Mouse (Mus musculus) heart, postnatal 25 days (tissue): ENCODE measurements around the gene Slc25a5. TPM values are rescaled to one million over a fixed set of nuclear protein-coding genes. Genes with fewer than 3 reads are reported as not detected.

ENCODE experiments used
- DNase-seq: peaks from one replicate; pipeline ENCODE4 v3.0.0; 2022; ENCODE audit warnings: low spot score
- intact Hi-C: fragments of 180-260 bp; cut with DNase I; formaldehyde crosslinking; loops from one replicate; pipeline ENCODE4 v1.15.1; 2025
- total RNA-seq, 2 experiments: library from RNA; stranded (reverse); gene quantifications; 2 replicates each; pipeline ENCODE4 v1.2.3; 2021

Gene Slc25a5
- total RNA-seq, 2 experiments from 2014 or later = 473 to 488 TPM

DNA sequence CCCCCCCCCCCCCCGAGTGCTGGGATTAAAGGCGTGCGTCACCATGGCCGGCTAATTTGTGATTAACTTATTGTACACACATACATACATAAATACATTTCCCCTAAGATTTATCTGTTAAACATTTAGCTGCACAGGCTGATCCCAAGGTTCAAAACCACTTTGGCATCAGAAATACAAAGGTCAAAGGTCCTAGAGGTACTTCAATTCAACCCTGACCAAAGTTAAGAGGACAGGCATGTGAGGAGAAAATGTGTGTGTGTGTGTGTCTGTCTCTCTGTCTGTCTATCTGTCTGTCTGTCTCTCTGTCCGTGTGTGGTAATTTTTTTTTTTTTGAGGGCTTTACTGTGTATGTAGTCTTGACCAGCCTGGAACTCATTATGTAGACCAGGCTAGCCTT lies 31.4 kb downstream of the Slc25a5 start:
- intact Hi-C loops = loop anchor here (10.0 kb wide), 1 partner anchor 292 kb away; no protein-coding TSS in a partner anchor
- DNase-seq = no peak

GRCm38 (mm10) chrX:36830271-36830670 lies 34.8 kb downstream of the Slc25a5 start:
- intact Hi-C loops = loop anchor here (5.0 kb wide), 2 partner anchors 82 to 192 kb away; no protein-coding TSS in a partner anchor
- DNase-seq = no peak

GRCm38 (mm10) chrX:36831632-36832031 lies 36.2 kb downstream of the Slc25a5 start:
- intact Hi-C loops = loop anchor here (5.0 kb wide), 2 partner anchors 81 to 191 kb away; no protein-coding TSS in a partner anchor
- no peak for DNase-seq

DNA sequence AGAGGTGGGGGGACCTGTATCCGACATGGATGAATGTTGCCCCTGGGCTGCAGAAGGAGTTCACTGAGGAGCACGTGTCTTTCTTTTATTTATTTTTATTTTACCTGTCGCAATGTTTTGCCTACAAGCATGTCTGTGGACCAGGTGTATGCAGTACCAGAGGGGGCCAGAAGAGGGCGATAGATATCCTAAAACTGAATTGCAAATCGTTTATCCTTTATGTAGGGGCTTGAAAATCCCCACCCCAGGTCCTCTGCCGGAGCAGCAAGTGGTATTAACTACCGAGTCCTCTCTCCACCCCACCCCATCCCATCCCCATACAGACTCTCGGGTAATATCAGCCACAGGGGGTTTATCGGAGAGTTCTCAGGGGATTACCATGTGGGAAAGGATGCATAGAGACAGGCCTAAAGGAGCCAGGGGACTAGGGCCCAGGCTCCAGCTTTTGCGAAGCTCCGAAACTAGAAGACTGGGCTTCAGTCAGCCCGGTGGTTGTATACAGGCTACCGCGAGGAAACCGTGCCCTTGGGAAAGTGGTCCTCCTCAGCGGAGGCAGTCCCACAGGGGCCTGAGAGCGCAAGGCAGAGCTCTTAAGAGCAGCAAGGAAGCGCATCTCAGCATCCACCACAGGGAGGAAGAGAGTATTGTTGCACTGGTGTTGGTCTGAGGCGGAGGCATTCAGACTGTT lies 38.1 kb downstream of the Slc25a5 start:
- intact Hi-C loops = loop anchor here (5.0 kb wide), 2 partner anchors 79 to 189 kb away; no protein-coding TSS in a partner anchor
- DNase-seq = no peak

DNA sequence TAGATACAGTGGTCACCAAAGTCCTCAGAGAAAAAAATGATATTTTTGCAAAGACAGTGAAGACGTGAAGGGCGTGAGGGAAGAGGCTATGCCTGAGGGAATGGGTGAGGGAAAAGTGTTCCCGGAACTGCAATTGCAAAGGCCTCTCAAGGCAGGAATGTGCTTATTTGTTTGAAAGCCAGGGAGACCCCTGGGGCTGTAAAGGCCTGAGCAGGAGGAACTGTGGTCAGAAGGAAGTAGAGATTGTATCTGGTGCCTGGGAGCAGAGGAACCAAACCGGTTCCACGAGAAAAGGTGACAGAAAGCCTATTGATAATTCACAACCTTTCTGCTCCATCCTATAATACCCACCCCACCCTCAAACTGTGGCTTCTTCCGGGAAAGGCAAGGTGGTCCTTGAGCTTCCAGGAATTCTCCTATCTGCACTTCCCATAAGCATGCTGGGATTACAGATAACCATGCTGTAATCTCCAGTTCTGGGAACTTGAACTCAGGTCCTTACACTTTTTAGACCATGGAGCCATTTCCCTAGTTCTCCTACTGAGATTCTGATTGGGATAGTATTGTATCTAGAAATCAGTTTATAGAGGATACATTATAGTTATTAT lies 41.7 kb downstream of the Slc25a5 start:
- intact Hi-C loops = no loop called here

DNA sequence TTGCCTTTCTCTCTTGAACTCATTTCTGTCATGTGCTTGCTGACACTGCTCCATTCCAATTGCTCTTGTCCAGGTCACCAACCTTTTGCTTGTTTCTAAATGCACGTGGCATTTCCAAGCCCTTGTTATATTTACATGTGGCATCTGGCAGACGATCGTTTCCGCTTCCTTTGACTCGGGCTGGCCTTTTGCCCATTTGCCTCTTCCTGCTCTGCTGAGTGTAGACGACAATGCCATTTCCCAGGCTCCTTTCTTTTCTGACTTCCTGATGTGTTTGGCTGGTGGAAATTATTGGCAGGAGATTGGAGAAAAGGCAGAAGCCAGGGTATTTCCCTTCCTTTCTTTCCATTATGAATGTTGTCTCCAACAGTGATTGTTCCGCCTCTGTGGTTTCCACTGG lies 43.9 kb downstream of the Slc25a5 start:
- intact Hi-C loops = no loop called here
- DNase-seq = peak; percentile 28

More for the DNA sequence above, 41.7 kb downstream of the Slc25a5 start:
- DNase-seq = no peak

DNA sequence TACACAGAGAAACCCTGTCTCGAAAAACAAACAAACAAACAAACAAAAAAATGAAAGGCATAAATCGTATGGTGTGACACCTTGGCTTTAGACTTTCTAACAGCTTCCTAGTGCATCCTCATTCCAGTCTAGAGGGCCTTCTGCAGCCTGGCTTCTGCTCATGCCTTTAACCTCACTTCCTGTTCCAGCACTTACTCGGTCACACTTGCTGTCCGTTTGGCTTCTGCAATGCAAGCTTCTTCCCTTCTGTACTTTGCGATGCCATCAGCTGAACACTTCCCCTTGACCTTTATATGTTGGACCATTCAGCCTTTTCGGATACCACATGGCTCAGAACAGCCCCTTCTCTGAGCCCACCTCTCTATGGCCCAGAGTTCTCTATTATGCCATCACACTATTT lies 46.2 kb downstream of the Slc25a5 start:
- intact Hi-C loops = no loop called here

DNA sequence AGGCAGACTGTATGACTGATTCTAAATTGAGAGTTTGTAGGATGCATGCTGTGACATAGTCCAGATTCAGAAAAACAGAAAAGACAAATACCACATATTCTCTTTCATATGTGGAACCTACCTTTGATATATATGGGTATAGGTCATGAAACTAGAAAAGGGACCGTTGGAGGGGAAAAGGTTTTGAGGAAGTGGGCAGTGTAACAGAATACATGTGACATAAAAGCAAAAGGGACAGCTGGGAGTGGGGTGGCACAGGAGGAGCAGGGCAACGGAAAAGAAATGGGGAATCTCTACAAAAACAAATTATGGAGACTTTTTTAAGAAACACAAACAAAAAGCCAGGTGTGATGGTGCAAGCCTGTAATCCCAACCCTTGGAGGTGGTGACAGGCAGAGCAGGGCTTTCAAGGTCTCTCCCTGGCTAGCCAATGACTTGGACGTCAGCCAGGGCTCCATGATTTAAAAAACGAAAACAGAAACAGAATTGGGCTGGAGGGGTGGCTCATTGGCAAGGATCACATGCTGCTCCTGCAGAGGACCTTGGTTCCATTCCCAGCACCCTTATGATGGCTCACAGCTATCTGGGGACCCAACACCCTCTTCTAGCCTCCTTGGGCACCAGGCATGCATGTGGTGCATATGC lies 48.0 kb downstream of the Slc25a5 start:
- no peak for DNase-seq
- intact Hi-C loops = no loop called here

More for the DNA sequence above, 46.2 kb downstream of the Slc25a5 start:
- no peak for DNase-seq

DNA sequence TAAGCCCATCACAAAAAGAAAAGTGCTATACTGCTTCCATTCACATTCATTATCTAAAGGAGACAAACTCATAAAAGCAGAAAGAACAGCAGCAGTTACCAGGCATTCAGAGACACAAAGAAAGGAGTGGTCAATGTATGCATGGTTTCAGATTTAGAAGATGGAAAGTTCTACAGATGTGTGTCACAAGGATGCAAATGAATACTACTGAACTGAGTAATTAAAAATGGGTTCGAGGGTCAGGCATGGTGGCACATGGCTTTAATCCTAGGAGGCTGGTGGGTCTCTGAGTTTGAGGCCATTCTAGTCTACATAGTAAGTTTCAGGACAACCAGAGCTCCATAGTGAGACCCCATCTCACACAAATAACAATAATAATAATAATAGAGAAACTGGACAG lies 51.7 kb downstream of the Slc25a5 start:
- no peak for DNase-seq
- intact Hi-C loops = no loop called here

Other genes starting within 250 kb of the Slc25a5 start
- 10 to 100 TPM; 19.5 to 20.1 TPM for gene Pgrmc1, start 197.4 kb upstream of the Slc25a5 start, total RNA-seq
- 1 to 10 TPM; 2.0 to 2.5 TPM for gene Akap17b, start 150.3 kb upstream of the Slc25a5 start, total RNA-seq
- not detected for gene Slc25a43, start 52.0 kb upstream of the Slc25a5 start, total RNA-seq
- gene Ube2a, start 78.2 kb downstream of the Slc25a5 start, total RNA-seq = 10 to 100 TPM; 67.5 to 77.9 TPM
- gene C330007P06Rik, start 78.5 kb downstream of the Slc25a5 start, total RNA-seq = 10 to 100 TPM; 15.3 to 17.5 TPM
- gene Nkrf, start 107.2 kb downstream of the Slc25a5 start, total RNA-seq = 1 to 10 TPM; 3.2 to 3.9 TPM
- 1 to 10 TPM; 4.6 to 5.4 TPM for gene Sept6, start 196.1 kb downstream of the Slc25a5 start, total RNA-seq